Mouse (Mus musculus): ENCODE measurements around the gene Gm20388.

- TF ChIP-seq POLR2A (IDR thresholded peaks at IDR 0.05; ENCODE audit: insufficient read depth, low read depth, low read length): no peak
- TF ChIP-seq CTCF (IDR thresholded peaks at IDR 0.05; ENCODE audit: insufficient read depth, low read depth, low read length): no peak
These were observed 1683.3 kb downstream of the Gm20388 start for GRCm38 (mm10) chr8:121593983-121594382.

All from olfactory bulb, adult 2 months (tissue).